Mouse (Mus musculus) cerebellum, adult 2 months (tissue): ENCODE measurements around the gene Gas7. TPM values are rescaled to one million over a fixed set of nuclear protein-coding genes. Genes with fewer than 3 reads are reported as not detected.

Experiments used
- DNase-seq, 2 experiments: peaks; one replicate each; pipeline ENCODE4 v3.0.0; 2021
- H3K27ac ChIP-seq: fragments of 200-500 bp; 2 replicates; pipeline ENCODE4 v1.5.1; 2012; ENCODE audit warnings: low read length, control low read depth, inconsistent platforms; ENCODE audit not compliant: insufficient read depth
- H3K27me3 ChIP-seq: fragments of 200-500 bp; 2 replicates; pipeline ENCODE4 v1.6.1; 2012; ENCODE audit warnings: inconsistent platforms, mild to moderate bottlenecking, low read length, moderate library complexity; ENCODE audit not compliant: control insufficient read depth, insufficient read depth
- H3K4me1 ChIP-seq: fragments of 200-500 bp; 2 replicates; pipeline ENCODE4 v1.6.1; 2011; ENCODE audit warnings: low read length; ENCODE audit not compliant: control insufficient read depth, insufficient read depth
- H3K4me3 ChIP-seq: fragments of 200-500 bp; replicated peaks from 2 replicates; pipeline ENCODE3; 2011; ENCODE audit warnings: mild to moderate bottlenecking, low read depth, low read length, control low read depth; ENCODE audit not compliant: insufficient read depth
- CTCF ChIP-seq: fragments of 200-500 bp; IDR thresholded peaks from 2 replicates; pipeline ENCODE4 v1.5.1; 2011; ENCODE audit warnings: low read depth, mild to moderate bottlenecking, control low read depth, low read length, moderate library complexity, borderline replicate concordance; ENCODE audit not compliant: insufficient read depth
- POLR2A ChIP-seq: fragments of 200-500 bp; IDR thresholded peaks from 2 replicates; pipeline ENCODE4 v1.6.1; 2011; ENCODE audit warnings: low read length, control low read depth, borderline replicate concordance; ENCODE audit not compliant: insufficient read depth
- WGBS: fragments of 180-500 bp; shearing (Covaris S2); methylation state at CpG from one replicate; pipeline ENCODE4 v1.1.7; 2018; 5-methylcytosine and 5-hydroxymethylcytosine counted together
- polyA plus RNA-seq: library from polyadenylated mRNA; depleted of rRNA; stranded (reverse); fragments of >200 nt; gene quantifications from 2 replicates; pipeline ENCODE4 v1.2.3, GENCODE M21; 2012

Gene Gas7
- polyA plus RNA-seq, 1 experiment, result 182 TPM

DNA sequence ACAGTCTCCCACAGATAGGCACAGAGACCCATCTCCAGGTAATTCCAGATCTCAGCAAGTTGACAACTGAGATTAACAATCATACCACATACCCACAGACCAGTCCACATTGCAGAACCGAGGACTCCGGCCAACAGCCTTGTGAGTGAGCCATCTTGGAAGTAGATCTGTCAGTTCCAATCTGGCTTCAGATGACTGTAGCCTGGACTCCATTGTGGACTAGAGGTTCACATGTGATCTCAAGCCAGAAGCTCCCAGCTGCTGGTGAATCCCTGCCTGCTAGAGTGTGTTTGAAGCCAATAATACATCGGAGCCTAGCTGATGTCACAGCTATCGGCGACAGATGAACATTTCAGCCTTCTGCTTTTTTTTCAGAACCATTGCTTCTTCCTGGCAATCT is 16.5 kb upstream of the Gas7 start:
- no peak for TF ChIP-seq POLR2A
- no peak for TF ChIP-seq CTCF
- no peak for DNase-seq
- H3K27me3 ChIP-seq, result no peaks in the 10 kb centered on the region
- no peak overlapping the region for H3K27ac ChIP-seq
- H3K4me3 ChIP-seq, result no peak overlapping the region
- WGBS, result 27% methylated on average over 5 of the region's 5 CpGs
- H3K4me1 ChIP-seq, result no peaks in the 10 kb centered on the region

DNA sequence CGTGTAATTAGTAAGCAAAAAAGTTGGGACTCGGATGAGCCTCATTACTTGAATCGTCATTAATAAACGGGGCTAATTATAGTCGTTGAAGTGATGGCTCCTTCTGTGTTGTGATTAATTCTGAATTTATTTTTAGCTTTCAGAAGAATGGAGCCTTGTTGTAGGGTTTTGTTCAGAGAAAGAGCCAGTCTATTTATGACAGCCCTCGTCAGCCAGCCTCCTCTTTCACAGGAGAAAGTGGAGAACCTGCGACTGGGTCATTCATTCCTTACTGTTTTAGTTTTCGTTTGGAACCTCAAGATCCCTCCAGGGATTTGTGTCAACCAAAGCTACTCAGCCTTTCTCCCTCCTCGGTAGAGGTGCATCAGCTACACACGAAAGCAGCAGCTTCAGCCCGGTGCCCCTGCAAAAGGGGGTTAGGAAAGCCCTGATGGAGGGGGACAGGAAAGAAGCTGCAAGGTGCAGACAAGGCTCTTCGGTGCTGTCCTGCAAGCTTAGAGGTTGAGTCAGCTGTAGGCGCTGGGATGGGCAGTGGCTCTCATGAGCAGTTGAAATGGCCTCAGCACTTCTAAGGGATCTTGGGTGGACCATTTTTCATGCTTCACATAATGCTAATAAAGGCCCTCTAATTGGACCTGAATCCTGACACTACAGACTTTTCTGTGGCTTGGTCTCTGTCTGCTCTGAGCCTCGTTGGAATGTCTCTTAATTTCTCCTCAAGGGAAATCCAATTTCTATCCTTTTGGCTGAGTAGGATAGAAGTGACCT is 10.0 kb upstream of the Gas7 start:
- no peak for TF ChIP-seq POLR2A
- TF ChIP-seq CTCF, result no peak
- Histone ChIP-seq H3K27ac (no peak overlapping the region), H3K4me3 (no peak overlapping the region), H3K4me1 (no peaks in the 10 kb centered on the region), H3K27me3 (no peaks in the 10 kb centered on the region)
- DNase-seq, result no peak
- WGBS, result 55% methylated on average over 14 of the region's 14 CpGs

DNA sequence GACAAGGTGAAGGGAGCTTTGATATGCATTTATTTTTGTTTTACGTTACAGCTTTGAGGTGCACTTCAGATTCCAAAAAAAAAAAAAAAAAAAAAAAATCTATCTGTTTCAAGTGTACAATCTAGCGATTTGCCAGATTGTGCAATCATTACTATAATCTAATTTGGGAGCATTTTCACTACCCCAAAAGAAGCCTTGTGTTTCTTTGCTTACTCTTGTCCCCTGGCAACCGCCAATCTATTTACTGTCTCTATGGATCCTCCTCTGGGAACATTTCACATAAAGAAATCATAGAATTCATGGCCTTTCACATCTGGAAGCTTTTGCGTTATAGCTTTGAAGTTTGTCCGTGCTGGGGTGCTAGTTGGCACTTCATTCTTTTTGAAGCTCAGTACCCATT is 3.7 kb upstream of the Gas7 start:
- Histone ChIP-seq H3K4me1 (no peaks in the 10 kb centered on the region), H3K27ac (no peak overlapping the region), H3K4me3 (no peak overlapping the region), H3K27me3 (no peaks in the 10 kb centered on the region)
- DNase-seq, result no peak
- WGBS, result 85% methylated on average over 5 of the region's 5 CpGs
- TF ChIP-seq CTCF (no peak), POLR2A (no peak)

DNA sequence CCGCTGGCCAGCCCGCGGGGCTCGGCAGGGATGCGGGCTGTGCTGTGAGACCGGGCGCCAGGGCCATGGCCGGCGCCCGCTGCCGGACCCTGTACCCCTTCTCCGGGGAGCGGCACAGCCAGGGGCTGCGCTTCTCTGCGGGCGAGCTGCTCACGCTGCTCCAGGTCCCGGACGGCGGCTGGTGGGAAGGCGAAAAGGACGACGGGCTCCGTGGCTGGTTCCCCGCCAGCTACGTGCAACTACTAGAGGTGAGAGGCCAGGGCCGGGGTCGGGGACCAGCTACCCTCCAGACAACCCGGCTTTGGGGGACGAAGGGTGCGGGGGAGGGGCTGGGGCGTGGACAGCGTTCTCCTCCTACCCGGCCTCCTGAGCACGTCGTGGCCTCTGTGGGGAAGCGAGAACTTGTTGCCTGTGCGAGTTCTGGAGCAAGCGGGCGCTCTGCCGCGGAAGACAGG is 317 bp downstream of the Gas7 start:
- H3K27ac ChIP-seq, result no peak overlapping the region
- WGBS, result 2% methylated on average over 42 of the region's 42 CpGs
- DNase-seq, result peak; percentile 17 to 25
- peak overlapping the region; percentile 72 for H3K4me3 ChIP-seq
- TF ChIP-seq CTCF, result no peak
- TF ChIP-seq POLR2A, result no peak
- no peaks in the 10 kb centered on the region for H3K4me1 ChIP-seq
- no peaks in the 10 kb centered on the region for H3K27me3 ChIP-seq

DNA sequence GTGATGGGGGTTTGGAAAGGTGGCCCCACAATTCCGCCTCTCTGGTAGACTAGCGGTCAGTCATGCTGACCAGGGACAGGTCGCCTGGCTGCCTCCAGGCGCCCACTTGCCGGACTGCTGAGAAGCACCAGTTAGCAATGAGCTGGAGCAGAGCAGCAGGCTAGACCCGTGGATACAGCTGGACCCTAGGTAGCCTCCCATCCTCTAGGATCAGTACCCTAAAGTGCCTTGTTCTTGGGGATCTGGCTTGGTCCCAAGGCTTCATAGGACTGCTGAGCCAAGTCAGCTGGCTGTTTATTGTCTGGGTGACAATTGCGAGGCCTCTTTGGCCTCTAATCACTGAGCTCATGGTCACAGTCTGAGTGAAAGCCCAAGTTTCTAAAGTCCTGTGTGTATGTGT is 792 bp downstream of the Gas7 start:
- DNase-seq, result peak; percentile 19
- Histone ChIP-seq H3K27me3 (no peaks in the 10 kb centered on the region), H3K4me1 (no peaks in the 10 kb centered on the region), H3K27ac (no peak overlapping the region), H3K4me3 (peak overlapping the region; percentile 72)
- TF ChIP-seq CTCF (no peak), POLR2A (no peak)
- 36% methylated on average over 7 of the region's 7 CpGs for WGBS

DNA sequence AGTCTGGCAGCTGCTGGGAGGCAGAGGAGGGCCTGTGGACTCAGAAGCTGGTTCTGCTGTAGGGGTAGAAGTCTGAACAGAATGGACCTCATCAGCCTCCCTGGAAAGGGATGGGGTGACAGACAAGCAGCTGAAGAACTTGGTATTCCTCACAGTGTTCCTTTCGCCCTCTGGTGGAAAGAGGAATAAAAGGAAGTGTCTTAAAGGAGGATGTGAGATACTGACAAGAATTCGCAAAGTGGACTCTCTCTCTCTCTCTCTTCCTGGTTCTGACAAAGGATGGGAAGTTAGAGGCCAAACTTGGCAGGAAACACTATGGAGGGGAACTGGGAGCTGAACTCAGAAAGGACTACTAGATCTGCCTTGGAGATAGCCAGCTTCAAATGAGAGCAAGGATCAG is 2.9 kb downstream of the Gas7 start:
- Histone ChIP-seq H3K27ac (no peak overlapping the region), H3K4me3 (no peak overlapping the region), H3K4me1 (no peaks in the 10 kb centered on the region; the same call in 1 of the 2 replicates), H3K27me3 (no peaks in the 10 kb centered on the region)
- peak in 1 of 2 experiments; percentile 33 for DNase-seq
- 67% methylated on average over 2 of the region's 2 CpGs for WGBS
- TF ChIP-seq POLR2A (no peak), CTCF (peak; percentile 52; the same call in 1 of the 2 replicates)

DNA sequence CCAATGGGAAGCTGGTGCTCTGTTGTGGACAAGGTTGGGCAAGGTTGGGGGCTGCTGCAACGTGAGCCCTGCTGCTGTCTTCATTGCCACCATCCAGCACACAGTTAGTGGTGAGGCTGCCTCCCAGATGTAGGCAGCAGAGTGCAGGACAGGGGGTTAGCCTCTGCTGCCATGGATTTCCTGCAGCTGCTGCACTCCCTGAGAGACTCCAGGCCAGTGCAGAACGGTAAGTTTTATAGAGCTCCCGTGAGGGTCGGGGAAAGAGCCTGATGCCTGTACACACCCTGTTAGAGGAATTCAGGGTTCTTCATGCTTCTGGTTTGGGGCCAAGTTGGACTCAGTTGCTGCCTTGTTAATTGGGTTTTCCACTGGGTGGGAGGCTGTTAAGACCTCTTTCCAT is 11.9 kb downstream of the Gas7 start:
- 65% methylated on average over 4 of the region's 4 CpGs for WGBS
- no peak overlapping the region for H3K27ac ChIP-seq

DNA sequence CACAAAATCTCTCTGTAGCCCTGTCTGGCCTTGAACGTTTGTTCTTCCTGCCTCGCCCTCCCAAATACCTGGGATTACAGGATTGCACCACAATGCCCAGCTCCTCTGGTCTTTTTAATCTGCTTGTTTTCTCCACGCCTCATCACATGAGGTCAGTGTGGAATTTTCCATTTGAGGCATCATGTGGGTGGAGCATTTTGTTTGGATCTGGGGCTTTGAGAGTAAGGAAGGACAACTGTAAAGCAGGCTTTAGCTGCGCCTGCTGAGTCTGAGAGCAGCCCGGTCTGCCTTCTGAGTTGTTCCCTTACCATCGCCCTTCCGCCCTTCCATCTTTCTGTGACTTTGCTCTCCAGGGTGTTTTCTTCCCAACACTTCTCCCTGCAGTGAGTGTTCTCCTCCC is 13.6 kb downstream of the Gas7 start:
- TF ChIP-seq CTCF, result no peak
- no peak for TF ChIP-seq POLR2A
- H3K27ac ChIP-seq, result no peak overlapping the region
- H3K4me3 ChIP-seq, result no peak overlapping the region
- peak in 1 of 2 experiments; percentile 17 for DNase-seq
- 69% methylated on average over 7 of the region's 7 CpGs for WGBS
- H3K4me1 ChIP-seq, result no peaks in the 10 kb centered on the region
- no peaks in the 10 kb centered on the region for H3K27me3 ChIP-seq

More for the DNA sequence above, 11.9 kb downstream of the Gas7 start:
- H3K4me1 ChIP-seq, result no peaks in the 10 kb centered on the region; the same call in 1 of the 2 replicates
- DNase-seq, result no peak
- H3K27me3 ChIP-seq, result no peaks in the 10 kb centered on the region
- TF ChIP-seq POLR2A, result no peak
- no peak for TF ChIP-seq CTCF
- no peak overlapping the region for H3K4me3 ChIP-seq
